Mouse (Mus musculus): ENCODE data around the gene Clec2e.

DNA sequence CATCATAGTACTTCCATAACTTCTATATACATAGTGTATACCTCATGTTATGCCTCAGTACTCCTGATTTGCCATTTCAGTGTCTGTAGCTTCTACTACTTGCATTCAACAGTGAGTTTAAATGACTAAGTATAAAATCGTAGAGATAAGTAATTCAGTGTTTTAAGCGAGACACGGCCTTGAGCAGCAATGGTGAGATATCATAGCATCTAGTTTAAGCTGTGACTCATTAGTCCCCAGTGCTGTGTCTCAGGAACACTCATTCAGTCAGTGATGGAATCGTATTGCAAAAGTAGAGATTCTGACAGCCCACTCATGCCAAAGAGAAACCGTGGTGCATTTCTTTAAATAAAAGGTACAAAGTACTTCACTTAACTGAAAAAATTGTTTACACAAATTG, 49.0 kb downstream of the Clec2e start:
- no peak for TF ChIP-seq CTCF (IDR thresholded peaks at IDR 0.05; ENCODE audit: low read depth)
- TF ChIP-seq EP300 (IDR thresholded peaks at IDR 0.05; ENCODE audit: low read depth) = no peak
